Mouse (Mus musculus): ENCODE measurements around the gene Nmur2. TPM values are rescaled to one million over a fixed set of nuclear protein-coding genes. Genes with fewer than 3 reads are reported as not detected.

Gene Nmur2
- 0.17 TPM for polyA plus RNA-seq (2014; fragmentation: Illumina TruSeq; extraction: RNeasy Lipid Tissue Mini Kit (QIAGEN cat#74804); ENCODE audit: low read depth, low replicate concordance)

GRCm38 (mm10) chr11:56040917-56041316 lies at the start of gene Nmur2:
Gene Nmur2, minus strand, starts transcription at chr11:56041010.

